Mouse (Mus musculus): ENCODE data around the gene Ccdc30. TPM values are rescaled to one million over a fixed set of nuclear protein-coding genes. Genes with fewer than 3 reads are reported as not detected.

The Ccdc30 gene
- polyA plus RNA-seq, 1 experiment = 8.8 TPM

GRCm38 (mm10) chr4:119338422-119338821 is 76.9 kb downstream of the Ccdc30 start:
- no peak for TF ChIP-seq CTCF (IDR thresholded peaks at IDR 0.05; ENCODE audit: borderline replicate concordance, insufficient read depth, low read depth, low read length)
- TF ChIP-seq POLR2A (IDR thresholded peaks at IDR 0.05; ENCODE audit: borderline replicate concordance, insufficient read depth, low read length) = no peak
- no peak overlapping the region for H3K4me3 ChIP-seq (replicated peaks; ENCODE audit: insufficient read depth, low read depth, low read length)
- DNase-seq = no peak
- no peaks in the 10 kb centered on the region for H3K4me1 ChIP-seq (ENCODE audit: control insufficient read depth, insufficient read depth, low read length)
- no peak overlapping the region for H3K27ac ChIP-seq (ENCODE audit: insufficient read depth, low read length)
- 53% methylated on average over 4 of the region's 4 CpGs for WGBS
- no peaks in the 10 kb centered on the region for H3K27me3 ChIP-seq (ENCODE audit: control insufficient read depth, insufficient read depth, low read length)

- WGBS = 86% methylated on average over 6 of the region's 6 CpGs
- no peak for TF ChIP-seq POLR2A (IDR thresholded peaks at IDR 0.05; ENCODE audit: borderline replicate concordance, insufficient read depth, low read length)
- TF ChIP-seq CTCF (IDR thresholded peaks at IDR 0.05; ENCODE audit: borderline replicate concordance, insufficient read depth, low read depth, low read length) = no peak
- Histone ChIP-seq H3K4me1 (ENCODE audit: control insufficient read depth, insufficient read depth, low read length) (no peaks in the 10 kb centered on the region), H3K4me3 (replicated peaks; ENCODE audit: insufficient read depth, low read depth, low read length) (no peak overlapping the region), H3K27me3 (ENCODE audit: control insufficient read depth, insufficient read depth, low read length) (no peaks in the 10 kb centered on the region), H3K27ac (ENCODE audit: insufficient read depth, low read length) (no peak overlapping the region)
- DNase-seq = no peak
These were observed 81.8 kb downstream of the Ccdc30 start for GRCm38 (mm10) chr4:119333487-119333886.

- Histone ChIP-seq H3K4me3 (replicated peaks; ENCODE audit: insufficient read depth, low read depth, low read length) (peak overlapping the region; percentile 92), H3K27ac (ENCODE audit: insufficient read depth, low read length) (no peak overlapping the region), H3K4me1 (ENCODE audit: control insufficient read depth, insufficient read depth, low read length) (no peaks in the 10 kb centered on the region; the same call in 1 of the 2 replicates), H3K27me3 (ENCODE audit: control insufficient read depth, insufficient read depth, low read length) (no peaks in the 10 kb centered on the region)
- DNase-seq = peak; percentile 18 to 27
- WGBS = 17% methylated on average over 10 of the region's 10 CpGs
- TF ChIP-seq POLR2A (IDR thresholded peaks at IDR 0.05; ENCODE audit: borderline replicate concordance, insufficient read depth, low read length) (no peak), CTCF (IDR thresholded peaks at IDR 0.05; ENCODE audit: borderline replicate concordance, insufficient read depth, low read depth, low read length) (no peak)
These were observed 94.3 kb downstream of the Ccdc30 start for GRCm38 (mm10) chr4:119320896-119321550.

GRCm38 (mm10) chr4:119320131-119320830 is 95.0 kb downstream of the Ccdc30 start, which contains the start of gene Ppih:
TSS of gene Ppih (minus strand) at chr4:119320546.
- Histone ChIP-seq H3K4me1 (ENCODE audit: control insufficient read depth, insufficient read depth, low read length) (no peaks in the 10 kb centered on the region; the same call in 1 of the 2 replicates), H3K4me3 (replicated peaks; ENCODE audit: insufficient read depth, low read depth, low read length) (peak within 1 kb of the TSS; percentile 92), H3K27ac (ENCODE audit: insufficient read depth, low read length) (peak within 1 kb of the TSS; percentile 71; the same call in 1 of the 2 replicates), H3K27me3 (ENCODE audit: control insufficient read depth, insufficient read depth, low read length) (no peaks in the 10 kb centered on the region)
- peak; percentile 95 to 97 for DNase-seq
- TF ChIP-seq POLR2A (IDR thresholded peaks at IDR 0.05; ENCODE audit: borderline replicate concordance, insufficient read depth, low read length) (peak; percentile 95), CTCF (IDR thresholded peaks at IDR 0.05; ENCODE audit: borderline replicate concordance, insufficient read depth, low read depth, low read length) (no peak)
- WGBS = under 1% methylated on average over 44 of the region's 44 CpGs

GRCm38 (mm10) chr4:119313756-119314155 is 101.6 kb downstream of the Ccdc30 start:
- no peak overlapping the region for H3K27ac ChIP-seq (ENCODE audit: insufficient read depth, low read length)
- no peak for DNase-seq
- H3K27me3 ChIP-seq (ENCODE audit: control insufficient read depth, insufficient read depth, low read length) = no peaks in the 10 kb centered on the region
- TF ChIP-seq POLR2A (IDR thresholded peaks at IDR 0.05; ENCODE audit: borderline replicate concordance, insufficient read depth, low read length) = no peak
- no peak overlapping the region for H3K4me3 ChIP-seq (replicated peaks; ENCODE audit: insufficient read depth, low read depth, low read length)
- no peaks in the 10 kb centered on the region for H3K4me1 ChIP-seq (ENCODE audit: control insufficient read depth, insufficient read depth, low read length)
- WGBS = 97% methylated on average over 1 of the region's 1 CpGs

GRCm38 (mm10) chr4:119305418-119305817 is 109.9 kb downstream of the Ccdc30 start:
- Histone ChIP-seq H3K4me1 (ENCODE audit: control insufficient read depth, insufficient read depth, low read length) (no peaks in the 10 kb centered on the region), H3K27ac (ENCODE audit: insufficient read depth, low read length) (no peak overlapping the region), H3K4me3 (replicated peaks; ENCODE audit: insufficient read depth, low read depth, low read length) (no peak overlapping the region), H3K27me3 (ENCODE audit: control insufficient read depth, insufficient read depth, low read length) (no peaks in the 10 kb centered on the region)
- TF ChIP-seq POLR2A (IDR thresholded peaks at IDR 0.05; ENCODE audit: borderline replicate concordance, insufficient read depth, low read length) (no peak), CTCF (IDR thresholded peaks at IDR 0.05; ENCODE audit: borderline replicate concordance, insufficient read depth, low read depth, low read length) (no peak)
- 63% methylated on average over 5 of the region's 5 CpGs for WGBS
- no peak for DNase-seq

- no peak for DNase-seq
- Histone ChIP-seq H3K4me1 (ENCODE audit: control insufficient read depth, insufficient read depth, low read length) (no peaks in the 10 kb centered on the region), H3K4me3 (replicated peaks; ENCODE audit: insufficient read depth, low read depth, low read length) (no peak overlapping the region), H3K27me3 (ENCODE audit: control insufficient read depth, insufficient read depth, low read length) (no peaks in the 10 kb centered on the region), H3K27ac (ENCODE audit: insufficient read depth, low read length) (no peak overlapping the region)
- 93% methylated on average over 8 of the region's 8 CpGs for WGBS
- TF ChIP-seq POLR2A (IDR thresholded peaks at IDR 0.05; ENCODE audit: borderline replicate concordance, insufficient read depth, low read length) (no peak), CTCF (IDR thresholded peaks at IDR 0.05; ENCODE audit: borderline replicate concordance, insufficient read depth, low read depth, low read length) (no peak)
These were observed 112.0 kb downstream of the Ccdc30 start for GRCm38 (mm10) chr4:119303291-119303690.

- no peak overlapping the region for H3K4me3 ChIP-seq (replicated peaks; ENCODE audit: insufficient read depth, low read depth, low read length)
- 62% methylated on average over 3 of the region's 3 CpGs for WGBS
- no peaks in the 10 kb centered on the region for H3K4me1 ChIP-seq (ENCODE audit: control insufficient read depth, insufficient read depth, low read length)
- DNase-seq = no peak
- TF ChIP-seq POLR2A (IDR thresholded peaks at IDR 0.05; ENCODE audit: borderline replicate concordance, insufficient read depth, low read length) (no peak), CTCF (IDR thresholded peaks at IDR 0.05; ENCODE audit: borderline replicate concordance, insufficient read depth, low read depth, low read length) (no peak)
- H3K27ac ChIP-seq (ENCODE audit: insufficient read depth, low read length) = no peak overlapping the region
- no peaks in the 10 kb centered on the region for H3K27me3 ChIP-seq (ENCODE audit: control insufficient read depth, insufficient read depth, low read length)
These were observed 113.5 kb downstream of the Ccdc30 start for GRCm38 (mm10) chr4:119301777-119302176.
